Mouse (Mus musculus): ENCODE data around the gene Myh11. TPM values are rescaled to one million over a fixed set of nuclear protein-coding genes. Genes with fewer than 3 reads are reported as not detected.
"Not testable (repeated sequence)": the region's sequence is repeated elsewhere in the genome, so short reads cannot be mapped to it uniquely, and the experiment has no call there.

Gene Myh11
- polyA plus RNA-seq, 1 experiment from 2014 or later: 0.74 TPM

DNA sequence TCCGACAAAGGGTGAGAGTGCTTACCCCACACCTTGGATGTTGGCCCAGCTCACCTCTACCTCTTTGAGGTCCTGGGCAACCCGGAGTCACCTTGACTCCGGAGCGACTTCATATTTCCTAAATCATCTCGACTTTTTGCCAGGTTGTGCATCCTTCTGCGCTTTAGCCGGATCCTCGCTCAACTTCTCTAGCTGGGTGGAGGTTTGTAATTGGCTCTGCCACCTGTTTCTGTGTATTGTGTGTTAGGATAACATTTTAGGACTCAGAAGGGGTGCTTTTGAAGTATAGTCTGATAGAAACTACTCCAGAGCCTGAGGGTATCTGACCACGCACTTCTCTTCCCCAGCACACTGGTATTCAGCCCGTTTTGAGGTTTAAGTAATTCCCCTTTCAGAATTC lies 127.4 kb downstream of the Myh11 start:
- H3K4me3 ChIP-seq: peak overlapping the region; percentile 80
- 3% methylated on average over 10 of the region's 10 CpGs for WGBS
- H3K4me1 ChIP-seq (replicated peaks): peaks cover 24% of the 10 kb centered on the region
- peak overlapping the region; percentile 73 for H3K27ac ChIP-seq (ENCODE audit: poor library complexity, severe bottlenecking)
- H3K9me3 ChIP-seq (replicated peaks): no peaks in the 10 kb centered on the region
- H3K9ac ChIP-seq: peak overlapping the region; percentile 91
- ATAC-seq (ENCODE audit: insufficient number of reproducible peaks, low FRiP score): no peak
- H3K36me3 ChIP-seq: peaks cover 18% of the 10 kb centered on the region
- peak overlapping the region; percentile 76 for H3K4me2 ChIP-seq
- H3K27me3 ChIP-seq (replicated peaks): no peaks in the 10 kb centered on the region

DNA sequence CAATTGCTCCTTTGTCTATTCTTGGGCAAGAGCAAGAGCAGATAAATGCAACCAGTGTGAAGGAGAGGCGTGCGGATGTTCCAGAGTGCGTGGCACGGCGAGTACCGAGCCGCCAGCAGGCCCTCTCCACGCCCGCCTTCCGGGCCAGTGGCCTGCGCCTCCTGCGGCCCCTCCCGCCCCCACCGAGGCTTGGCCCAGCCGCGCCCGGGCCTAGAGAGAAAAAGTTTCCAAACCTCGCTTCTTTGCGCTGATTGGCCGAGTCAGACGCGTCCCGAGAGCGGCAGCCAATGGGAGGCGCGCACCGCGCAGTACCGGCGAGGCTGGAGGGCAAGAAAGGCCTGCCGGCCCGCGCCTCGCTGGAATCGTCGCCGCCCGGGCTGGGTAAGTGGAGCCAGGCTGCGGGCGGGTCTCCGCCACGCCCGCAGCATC lies 128.2 kb downstream of the Myh11 start, which contains the start of the genes Nde1 and Marf1:
Nde1 (plus strand) TSS at position 288 of the 429 bp plus-strand sequence.
Marf1 (minus strand) TSS at position 364 of the 429 bp plus-strand sequence.
- H3K4me2 ChIP-seq: peak within 1 kb of the TSS; percentile 76
- H3K4me3 ChIP-seq: peak within 1 kb of the TSS; percentile 80
- H3K36me3 ChIP-seq: peaks cover 11% of the 10 kb centered on the region
- peak within 1 kb of the TSS; percentile 73 for H3K27ac ChIP-seq (ENCODE audit: poor library complexity, severe bottlenecking)
- peaks cover 30% of the 10 kb centered on the region for H3K4me1 ChIP-seq (replicated peaks)
- no peaks in the 10 kb centered on the region for H3K27me3 ChIP-seq (replicated peaks)
- peak within 1 kb of the TSS; percentile 91 for H3K9ac ChIP-seq
- 0% methylated on average over 39 of the region's 43 CpGs for WGBS
- no peaks in the 10 kb centered on the region for H3K9me3 ChIP-seq (replicated peaks)
- ATAC-seq (ENCODE audit: insufficient number of reproducible peaks, low FRiP score): peak; percentile 92

DNA sequence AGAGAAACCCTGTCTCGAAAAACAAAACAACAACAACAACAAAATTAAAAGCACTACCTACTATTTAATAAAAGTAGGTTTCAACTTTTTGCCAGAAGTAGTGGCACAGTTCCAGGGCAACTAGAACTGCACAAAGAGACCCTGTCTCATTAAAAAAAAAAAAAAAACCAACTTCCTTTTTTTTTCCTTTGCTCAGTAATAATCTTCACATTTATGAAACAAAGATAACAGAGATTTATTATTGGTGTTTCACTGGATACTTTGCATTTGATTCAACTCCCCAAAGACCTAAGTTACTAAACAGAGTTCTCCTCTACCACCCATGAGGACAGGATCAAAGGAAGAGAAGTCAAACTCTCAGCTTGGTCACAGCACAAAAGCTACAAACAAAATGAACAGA lies 130.2 kb downstream of the Myh11 start:
- H3K4me2 ChIP-seq: no peak overlapping the region
- H3K9me3 ChIP-seq (replicated peaks): no peaks in the 10 kb centered on the region
- ATAC-seq (ENCODE audit: insufficient number of reproducible peaks, low FRiP score): no peak
- no peak overlapping the region for H3K4me3 ChIP-seq
- no peak overlapping the region for H3K27ac ChIP-seq (ENCODE audit: poor library complexity, severe bottlenecking)
- H3K9ac ChIP-seq: no peak overlapping the region
- H3K4me1 ChIP-seq (replicated peaks): peaks cover 30% of the 10 kb centered on the region
- WGBS: 93% methylated on average over 1 of the region's 1 CpGs
- H3K27me3 ChIP-seq (replicated peaks): no peaks in the 10 kb centered on the region
- 0 out of 2 replicates have a peak, but pooled peaks cover 3% of the 10 kb centered on the region for H3K36me3 ChIP-seq

DNA sequence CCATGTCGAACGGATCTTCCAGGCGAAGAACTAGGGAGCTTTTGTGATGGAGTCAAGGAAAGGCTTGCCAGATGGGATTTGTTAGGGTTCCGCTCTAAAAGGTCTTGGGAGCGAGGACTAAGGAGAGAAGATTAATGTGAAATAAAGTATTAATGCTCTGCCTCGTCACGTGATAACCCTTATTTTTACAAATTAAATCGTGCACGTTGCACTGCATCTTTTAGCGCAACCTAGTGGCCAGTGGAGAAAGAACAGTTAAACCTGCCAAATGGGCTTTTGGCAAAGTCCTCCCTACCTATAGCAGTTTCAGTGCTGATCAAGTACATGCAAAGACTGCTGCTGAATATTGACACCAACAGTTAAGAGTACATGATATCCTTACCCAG lies 131.4 kb downstream of the Myh11 start:
- Histone ChIP-seq H3K4me3 (peak overlapping the region; percentile 62), H3K9ac (peak overlapping the region; percentile 77), H3K36me3 (no peaks in the 10 kb centered on the region), H3K27ac (ENCODE audit: poor library complexity, severe bottlenecking) (peak overlapping the region; percentile 95), H3K4me1 (replicated peaks) (peaks cover 19% of the 10 kb centered on the region), H3K9me3 (replicated peaks) (no peaks in the 10 kb centered on the region), H3K4me2 (peak overlapping the region; percentile 68), H3K27me3 (replicated peaks) (no peaks in the 10 kb centered on the region)
- no peak for ATAC-seq (ENCODE audit: insufficient number of reproducible peaks, low FRiP score)
- WGBS: 0% methylated on average over 10 of the region's 10 CpGs

DNA sequence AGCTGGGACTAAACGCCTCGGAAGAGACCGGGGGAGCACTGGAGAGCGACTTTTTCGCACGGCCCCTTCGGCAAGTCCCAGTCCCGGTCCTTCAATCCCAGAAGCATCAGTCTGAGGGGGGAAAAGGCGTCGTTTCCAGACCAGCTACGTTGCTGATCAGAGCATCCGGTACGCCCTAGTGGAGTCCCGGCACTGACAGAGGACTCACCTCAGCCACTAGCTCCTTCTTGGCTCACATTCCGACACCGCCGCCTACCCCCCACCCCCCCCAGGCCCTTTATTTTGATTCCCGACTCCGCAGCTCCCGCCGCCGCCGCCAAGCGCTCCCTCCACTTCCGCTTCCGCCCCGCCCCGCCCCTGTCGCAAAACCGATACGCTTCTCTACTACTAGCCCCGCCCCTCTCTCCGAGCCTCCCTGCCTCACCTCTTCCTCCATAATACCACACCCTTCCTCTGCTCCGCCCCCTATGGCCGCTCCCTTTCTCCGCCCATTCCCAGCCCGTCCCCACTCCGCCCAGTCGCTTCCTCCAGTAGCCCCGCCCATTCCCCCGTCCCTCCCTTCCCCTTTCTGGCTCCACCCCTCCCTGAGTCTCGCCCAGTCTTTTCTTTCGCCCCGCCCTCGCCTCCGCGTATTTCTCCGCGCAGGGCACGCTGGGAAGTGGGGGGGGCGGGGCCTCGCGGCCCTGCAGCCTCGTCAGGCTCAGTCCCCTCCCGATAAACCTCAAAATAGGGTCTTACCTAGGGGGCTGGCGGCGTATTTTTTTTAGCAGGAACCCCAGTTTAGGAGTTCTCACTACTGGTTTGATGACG lies 132.0 kb downstream of the Myh11 start:
- WGBS: under 1% methylated on average over 58 of the region's 58 CpGs
- peak overlapping the region; percentile 62 for H3K4me3 ChIP-seq
- no peaks in the 10 kb centered on the region for H3K9me3 ChIP-seq (replicated peaks)
- no peaks in the 10 kb centered on the region for H3K36me3 ChIP-seq
- no peaks in the 10 kb centered on the region for H3K27me3 ChIP-seq (replicated peaks)
- peak overlapping the region; percentile 95 for H3K27ac ChIP-seq (ENCODE audit: poor library complexity, severe bottlenecking)
- peaks cover 13% of the 10 kb centered on the region for H3K4me1 ChIP-seq (replicated peaks)
- H3K9ac ChIP-seq: peak overlapping the region; percentile 85
- peak overlapping the region; percentile 80 for H3K4me2 ChIP-seq
- ATAC-seq (ENCODE audit: insufficient number of reproducible peaks, low FRiP score): peak; percentile 95

DNA sequence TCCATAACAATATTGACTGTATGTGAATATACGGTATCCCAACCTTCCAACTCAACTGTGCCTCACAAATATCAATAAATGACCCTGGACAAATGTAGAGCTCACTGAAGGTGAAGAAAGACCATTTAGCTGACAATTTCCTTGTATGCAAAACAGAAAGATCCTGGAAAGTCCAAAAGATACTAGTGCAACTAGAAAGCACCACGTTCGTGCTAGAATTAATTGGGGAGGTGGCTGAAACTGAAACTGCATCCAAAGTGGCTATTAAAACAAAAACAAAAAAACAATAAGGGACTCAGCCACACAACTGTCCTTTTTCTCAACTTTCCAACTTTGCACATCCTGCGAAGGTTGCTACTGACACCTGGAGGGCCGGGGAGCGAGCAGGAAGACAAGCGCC lies 132.6 kb downstream of the Myh11 start:
- peaks cover 10% of the 10 kb centered on the region for H3K4me1 ChIP-seq (replicated peaks)
- H3K9ac ChIP-seq: peak overlapping the region; percentile 85
- peaks cover 3% of the 10 kb centered on the region for H3K36me3 ChIP-seq
- H3K4me3 ChIP-seq: peak overlapping the region; percentile 62
- 9% methylated on average over 7 of the region's 7 CpGs for WGBS
- no peaks in the 10 kb centered on the region for H3K9me3 ChIP-seq (replicated peaks)
- H3K27me3 ChIP-seq (replicated peaks): no peaks in the 10 kb centered on the region
- no peak for ATAC-seq (ENCODE audit: insufficient number of reproducible peaks, low FRiP score)
- peak overlapping the region; percentile 80 for H3K4me2 ChIP-seq
- peak overlapping the region; percentile 56; the same call in 1 of the 2 replicates for H3K27ac ChIP-seq (ENCODE audit: poor library complexity, severe bottlenecking)

DNA sequence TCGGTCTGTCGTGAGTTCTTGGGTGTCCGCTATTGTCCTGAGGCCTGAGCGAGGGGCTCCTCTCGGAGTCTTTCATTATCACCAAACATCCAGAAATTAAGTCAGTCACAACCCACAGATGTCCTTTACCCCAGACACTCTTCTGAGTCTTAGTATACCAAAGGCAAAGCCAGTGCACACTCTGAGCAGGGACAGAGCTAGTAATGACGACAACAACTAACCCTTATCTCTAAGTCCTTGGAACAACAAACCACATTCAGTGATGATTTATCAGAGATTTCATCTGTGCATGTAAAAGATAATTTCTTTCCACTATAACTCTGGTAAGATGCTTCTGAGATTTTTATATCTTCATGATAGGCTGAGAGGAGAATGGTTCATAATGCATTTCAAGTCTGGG lies 134.9 kb downstream of the Myh11 start:
- H3K27me3 ChIP-seq (replicated peaks): no peaks in the 10 kb centered on the region
- 92% methylated on average over 6 of the region's 6 CpGs for WGBS

DNA sequence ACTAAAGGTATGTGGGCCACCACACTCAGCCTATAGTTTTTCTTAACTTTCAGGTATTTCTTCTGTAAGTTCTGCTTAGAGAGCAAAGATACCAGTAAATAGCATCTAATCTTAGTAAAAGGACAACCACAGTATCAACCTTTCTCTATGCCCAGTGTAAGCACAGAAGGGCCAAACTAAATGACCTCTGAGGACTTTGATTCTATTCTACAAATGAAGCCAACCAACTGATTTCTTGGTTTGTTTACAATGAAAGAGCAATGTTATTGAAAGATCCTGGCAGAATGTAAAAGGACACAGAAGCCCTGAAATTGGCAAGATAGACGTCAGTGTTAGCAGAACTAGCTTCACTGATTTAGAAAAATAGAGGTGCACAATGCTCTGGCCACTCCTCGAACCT lies 135.5 kb downstream of the Myh11 start:
- H3K27me3 ChIP-seq (replicated peaks); H3K4me3 ChIP-seq; H3K9me3 ChIP-seq (replicated peaks); H3K27ac ChIP-seq (ENCODE audit: poor library complexity, severe bottlenecking); ATAC-seq (ENCODE audit: insufficient number of reproducible peaks, low FRiP score); H3K9ac ChIP-seq; H3K4me1 ChIP-seq (replicated peaks); H3K4me2 ChIP-seq: not testable (repeated sequence)
- H3K36me3 ChIP-seq: peaks cover 24% of the 10 kb centered on the region
- WGBS: 68% methylated on average over 1 of the region's 2 CpGs

More for the DNA sequence above, 134.9 kb downstream of the Myh11 start:
- H3K36me3 ChIP-seq: peaks cover 18% of the 10 kb centered on the region
- no peak overlapping the region for H3K9ac ChIP-seq
- H3K27ac ChIP-seq (ENCODE audit: poor library complexity, severe bottlenecking): no peak overlapping the region
- no peaks in the 10 kb centered on the region for H3K9me3 ChIP-seq (replicated peaks)
- no peak overlapping the region for H3K4me2 ChIP-seq
- no peak for ATAC-seq (ENCODE audit: insufficient number of reproducible peaks, low FRiP score)
- no peak overlapping the region for H3K4me3 ChIP-seq
- H3K4me1 ChIP-seq (replicated peaks): peaks cover 10% of the 10 kb centered on the region

DNA sequence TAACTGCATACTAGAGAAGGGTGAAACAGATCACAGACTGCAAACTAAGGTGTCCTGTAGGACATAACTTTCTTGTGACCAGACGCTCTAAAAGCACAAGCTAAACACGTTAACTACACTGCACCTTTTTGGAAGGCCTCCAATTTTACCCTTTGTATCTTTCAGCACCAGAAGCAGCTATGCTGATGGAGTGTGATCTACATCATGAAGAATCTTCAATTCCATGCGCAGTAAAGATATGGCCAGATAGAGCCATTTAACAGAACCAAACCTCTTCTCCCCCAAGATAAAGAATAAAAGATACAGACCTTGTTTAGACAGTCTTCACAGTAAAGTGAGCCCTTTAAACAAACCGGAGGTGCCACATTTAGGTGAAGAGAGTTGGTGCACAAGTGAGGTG lies 139.5 kb downstream of the Myh11 start:
- Histone ChIP-seq H3K36me3 (peaks cover 50% of the 10 kb centered on the region), H3K27me3 (replicated peaks) (no peaks in the 10 kb centered on the region), H3K27ac (ENCODE audit: poor library complexity, severe bottlenecking) (no peak overlapping the region), H3K9me3 (replicated peaks) (no peaks in the 10 kb centered on the region), H3K4me3 (no peak overlapping the region), H3K4me2 (no peak overlapping the region), H3K9ac (no peak overlapping the region), H3K4me1 (replicated peaks) (no peaks in the 10 kb centered on the region)
- no peak for ATAC-seq (ENCODE audit: insufficient number of reproducible peaks, low FRiP score)
- 84% methylated on average over 4 of the region's 4 CpGs for WGBS

DNA sequence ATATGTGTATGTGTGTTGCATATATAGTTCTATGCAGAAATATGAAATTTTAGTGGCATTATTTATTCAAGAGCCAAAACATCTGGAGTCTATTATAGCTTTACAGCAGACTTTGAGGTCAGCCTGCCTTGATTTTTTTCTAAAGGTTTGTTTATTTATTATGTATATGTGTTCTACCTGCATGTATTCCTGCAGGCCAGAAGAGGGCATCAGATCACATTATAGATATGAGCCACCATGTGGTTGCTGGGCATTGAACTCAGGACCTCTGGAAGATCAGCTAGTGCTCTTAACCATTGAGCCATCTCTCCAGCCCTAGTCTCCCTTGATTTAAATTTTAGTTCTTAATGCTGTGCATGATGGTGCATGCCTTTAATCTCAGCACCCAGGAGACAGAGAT lies 143.5 kb downstream of the Myh11 start:
- Histone ChIP-seq H3K4me3 (no peak overlapping the region), H3K4me2 (no peak overlapping the region), H3K36me3 (peaks cover 79% of the 10 kb centered on the region), H3K9me3 (replicated peaks) (no peaks in the 10 kb centered on the region), H3K27me3 (replicated peaks) (no peaks in the 10 kb centered on the region), H3K27ac (ENCODE audit: poor library complexity, severe bottlenecking) (no peak overlapping the region), H3K9ac (no peak overlapping the region), H3K4me1 (replicated peaks) (no peaks in the 10 kb centered on the region)
- no peak for ATAC-seq (ENCODE audit: insufficient number of reproducible peaks, low FRiP score)
